Mouse (Mus musculus) forelimb bud, embryonic 11.5 days (tissue): ENCODE measurements around the gene Thoc6.

Source experiments
- DNase-seq: peaks from one replicate; pipeline ENCODE4 v3.0.0-alpha.2; 2012; ENCODE audit warnings: low read depth, low spot score

Gene Thoc6

DNA sequence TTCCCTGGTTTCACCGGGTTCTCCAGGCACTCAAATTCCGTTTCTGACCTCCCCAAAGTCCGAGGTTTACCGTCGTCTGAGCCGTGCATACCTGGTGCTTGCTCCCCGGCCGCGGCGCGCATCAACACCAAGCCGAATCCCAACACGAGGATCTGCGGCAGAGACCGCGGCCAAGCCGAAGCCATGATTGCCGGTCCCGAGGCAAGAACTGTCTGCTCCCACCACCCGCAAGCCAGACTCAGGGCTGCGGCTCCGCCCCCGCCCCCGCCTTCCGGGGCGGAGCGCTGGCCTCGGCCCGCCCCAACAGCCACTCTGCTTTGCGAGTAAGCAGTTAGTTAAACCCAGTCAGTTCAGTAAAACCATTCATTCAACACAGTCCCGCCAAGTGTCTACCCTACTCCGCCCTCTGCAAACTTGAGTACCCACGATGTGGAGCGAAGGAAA is 3.6 kb upstream of the Thoc6 start, which contains the start of gene Tnfrsf12a:
Tnfrsf12a (minus strand) TSS at position 233 of the 444 bp plus-strand sequence.
- DNase-seq: peak; percentile 68

DNA sequence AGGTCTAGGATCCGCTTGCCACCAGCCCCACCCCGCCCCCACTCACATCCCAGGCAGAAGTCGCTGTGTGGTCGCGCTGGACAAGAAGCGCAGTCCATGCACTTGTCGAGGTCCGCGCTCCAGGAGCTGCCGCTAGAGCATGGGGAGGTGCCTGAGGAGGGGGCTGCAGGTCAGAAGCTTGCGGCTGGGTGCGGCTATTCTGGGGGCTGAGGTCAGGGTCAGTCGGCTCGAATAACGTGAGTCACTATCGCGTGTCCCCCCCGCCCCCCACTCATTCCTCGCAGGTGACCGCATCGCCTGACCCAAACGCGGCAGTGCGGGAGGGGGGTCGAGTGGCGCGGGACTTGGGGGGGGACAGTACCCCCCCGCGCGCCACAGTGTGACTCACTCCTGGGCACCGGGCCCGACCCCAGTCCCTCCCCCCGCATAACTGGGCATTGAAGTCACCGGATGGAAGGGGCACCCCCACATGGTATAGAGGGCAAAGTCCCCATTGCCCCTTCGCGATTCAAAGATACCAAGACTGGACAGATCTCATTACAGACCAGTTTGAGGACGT is 2.9 kb upstream of the Thoc6 start:
- no peak for DNase-seq

DNA sequence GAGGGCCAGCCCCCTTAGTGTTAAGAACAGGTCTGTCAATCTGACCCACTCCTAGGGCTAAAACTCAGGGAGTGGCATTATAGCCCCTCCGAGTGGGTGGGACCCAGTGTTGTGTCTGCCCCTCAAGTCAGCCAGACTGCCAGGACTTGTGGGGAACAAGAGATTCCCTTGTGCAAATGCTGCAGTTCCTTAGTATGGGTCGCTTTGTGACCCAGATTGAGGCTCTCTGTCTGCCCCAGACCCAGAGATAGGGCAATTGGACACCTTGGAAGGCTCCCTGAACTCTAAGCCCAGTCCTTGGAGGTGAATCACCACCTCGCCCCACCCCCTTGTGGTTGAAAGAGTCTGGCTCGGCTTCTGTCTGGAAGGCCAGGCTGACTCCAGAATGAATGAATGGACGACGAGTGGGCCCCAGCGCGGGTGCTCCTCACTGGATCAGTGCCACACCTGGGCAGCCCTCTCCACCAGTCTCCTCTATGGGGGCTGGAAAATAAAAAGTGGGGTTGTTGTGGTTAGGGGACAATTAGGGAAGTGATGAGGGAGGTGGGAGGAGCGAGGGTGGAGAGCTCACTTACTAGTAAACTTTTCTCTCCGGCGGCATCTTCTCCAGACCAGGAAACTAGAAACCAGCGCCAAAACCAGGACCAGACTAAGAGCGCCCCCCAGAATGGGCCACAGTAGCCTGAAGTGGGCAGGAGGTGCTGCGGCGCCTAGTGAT is 2.0 kb upstream of the Thoc6 start:
- DNase-seq: no peak

DNA sequence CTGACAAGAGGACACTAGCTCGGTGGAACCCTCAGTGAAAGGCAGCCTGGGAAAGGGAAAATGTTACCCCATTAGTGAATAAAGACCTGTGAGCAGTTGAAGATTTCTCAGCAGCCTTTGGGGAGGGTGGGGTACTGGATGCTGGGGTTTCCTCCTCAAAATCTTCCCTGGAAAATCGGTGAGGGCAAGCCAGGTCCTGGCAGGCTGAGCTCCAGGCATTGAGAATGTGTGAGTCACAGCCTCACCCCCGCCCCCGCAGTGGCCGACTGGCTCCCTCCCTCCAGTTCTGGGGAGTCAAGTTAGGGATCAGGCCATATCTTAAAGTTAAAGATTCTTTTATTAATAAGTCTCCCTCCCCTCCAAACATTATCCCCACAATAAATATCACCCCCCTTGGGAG is 1.4 kb upstream of the Thoc6 start:
- DNase-seq: no peak

DNA sequence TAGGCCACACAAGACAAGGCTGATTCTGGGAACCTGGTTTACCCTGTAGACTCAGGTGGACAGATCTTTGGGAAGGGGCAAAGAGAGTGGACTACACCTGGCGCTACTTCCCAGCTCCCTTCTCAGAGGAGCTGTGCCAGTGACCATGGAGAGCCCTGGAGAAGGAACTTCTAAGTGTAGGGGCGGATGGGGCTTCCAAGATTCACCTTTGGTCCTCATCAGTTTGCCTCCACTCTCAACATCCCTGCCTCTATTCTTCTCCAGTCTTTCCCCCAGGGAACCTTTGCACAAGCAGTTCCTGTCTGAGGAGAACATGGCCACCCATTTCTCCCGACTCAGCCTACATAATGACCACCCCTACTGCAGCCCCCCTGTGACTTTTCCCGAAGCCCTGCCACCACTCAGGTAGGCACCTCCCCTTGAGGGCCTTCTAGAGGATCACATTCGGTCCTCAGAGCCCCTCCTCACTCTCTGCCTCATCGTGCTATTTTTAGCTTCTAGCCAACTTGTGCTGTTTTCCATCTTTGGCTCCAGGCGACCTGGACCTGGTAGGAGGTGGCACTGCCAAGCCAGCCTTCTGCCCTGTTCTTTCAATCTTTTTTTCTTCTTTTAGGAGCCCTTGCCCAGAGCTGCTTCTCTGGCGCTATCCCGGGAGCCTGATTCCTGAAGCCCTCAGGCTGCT is 730 bp upstream of the Thoc6 start:
- DNase-seq: no peak

DNA sequence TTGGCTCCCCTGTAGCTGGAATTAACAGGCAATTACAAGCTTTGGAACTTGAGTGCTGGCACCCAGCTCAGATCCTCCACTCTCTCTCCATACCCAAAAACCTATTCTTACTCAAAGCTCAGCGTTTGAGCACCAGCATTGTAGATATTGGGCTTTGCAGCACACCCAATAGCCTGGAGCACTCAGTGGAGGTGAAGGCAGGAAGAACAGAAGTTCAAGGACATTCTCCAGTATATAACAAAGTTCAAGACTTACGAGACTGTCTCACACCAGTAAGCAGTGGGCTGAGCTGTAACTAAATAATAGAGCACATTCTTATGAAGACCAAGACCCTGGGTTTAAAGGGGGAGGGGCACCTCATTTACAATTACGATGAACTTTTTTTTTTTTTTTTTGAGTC is 921 bp downstream of the Thoc6 start:
- DNase-seq: no peak

DNA sequence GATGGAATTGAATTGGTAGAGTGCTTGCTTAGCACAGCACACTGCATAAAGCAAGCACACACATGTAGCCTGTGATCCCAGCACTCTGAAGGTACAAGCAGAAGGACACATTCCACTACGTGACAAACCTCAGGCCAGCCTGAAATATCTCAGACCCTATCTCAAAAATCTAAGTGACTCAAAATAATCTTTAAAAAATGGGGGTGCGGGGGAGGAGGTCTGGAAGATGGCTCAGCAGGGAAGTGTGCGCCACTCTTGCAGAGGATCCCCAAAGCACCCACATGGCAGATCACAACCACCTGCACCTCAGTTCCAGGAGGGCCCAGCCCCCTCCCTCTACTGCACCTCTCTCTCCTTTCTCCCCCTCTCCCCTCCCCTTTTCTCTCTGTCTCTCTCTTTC is 2.2 kb downstream of the Thoc6 start:
- no peak for DNase-seq

DNA sequence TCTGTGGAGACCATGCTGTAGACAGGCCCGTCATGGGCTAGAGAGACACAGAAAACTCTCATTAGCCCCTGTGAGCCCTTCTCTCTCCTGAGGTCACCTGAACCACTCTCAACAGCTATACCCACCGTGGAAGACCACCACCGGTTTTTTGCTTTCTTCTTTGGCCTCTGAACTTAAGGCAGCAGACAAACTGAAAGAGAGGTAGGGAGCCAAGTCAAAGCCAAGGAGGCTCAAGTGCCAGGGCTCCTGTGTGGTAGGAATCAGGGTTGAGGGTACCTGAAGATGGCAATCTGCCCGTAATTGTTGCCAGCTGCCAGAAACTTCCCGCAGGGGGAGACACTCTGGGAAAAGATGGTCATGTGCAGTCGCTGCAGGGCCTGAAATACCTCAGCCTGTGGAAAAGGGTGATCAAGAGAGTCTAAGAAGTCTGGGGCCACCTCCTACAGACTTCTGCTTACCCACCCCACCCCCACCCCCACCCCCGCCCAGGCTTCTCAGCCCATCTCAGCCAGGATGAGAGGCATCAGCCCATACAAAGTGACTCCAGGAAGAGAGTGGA is 3.1 kb downstream of the Thoc6 start:
- DNase-seq: no peak

DNA sequence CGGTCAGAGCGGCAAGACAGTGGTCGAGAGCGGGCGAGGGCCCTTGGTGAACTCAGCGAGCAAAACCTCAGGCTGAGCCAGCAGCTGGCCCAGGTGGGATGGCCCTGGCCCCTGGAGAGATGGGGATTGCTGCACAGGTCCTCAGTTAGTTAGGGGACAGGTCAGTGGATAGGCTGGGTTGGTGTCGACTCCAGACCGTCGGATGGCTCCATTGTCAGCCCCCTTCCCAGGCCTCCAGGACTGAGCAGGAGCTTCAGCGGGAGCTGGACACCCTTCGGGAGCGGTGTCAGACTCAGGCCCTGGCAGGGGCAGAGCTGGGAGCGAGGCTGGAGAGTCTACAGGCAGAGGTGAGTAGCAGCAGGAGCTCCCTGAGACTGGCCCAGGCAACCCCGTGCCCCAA is 8.2 kb downstream of the Thoc6 start:
- DNase-seq: no peak

DNA sequence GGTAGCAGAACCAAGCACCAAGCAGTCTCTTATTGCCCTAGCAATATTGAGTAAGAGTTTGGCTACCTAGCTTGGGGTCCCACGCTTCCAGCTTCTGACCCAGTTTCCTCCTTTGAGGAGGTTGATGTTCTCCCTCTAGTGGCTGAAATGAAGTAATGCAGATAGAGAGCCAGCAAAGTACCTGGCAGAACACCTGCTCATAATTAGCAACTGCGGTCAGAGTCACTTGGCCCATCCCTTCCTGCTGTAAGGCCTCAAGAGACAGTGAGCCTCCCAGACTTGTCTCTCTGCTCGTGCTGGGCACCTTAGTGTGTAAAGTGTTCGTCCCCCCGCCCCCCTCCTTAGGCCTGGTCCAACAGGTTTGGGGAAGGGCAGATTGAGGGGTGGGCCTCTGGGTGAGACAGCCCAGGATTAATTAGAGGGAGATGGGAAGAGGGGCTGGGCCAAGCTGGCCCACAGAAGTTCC is 9.1 kb downstream of the Thoc6 start:
- peak; percentile 76 for DNase-seq

DNA sequence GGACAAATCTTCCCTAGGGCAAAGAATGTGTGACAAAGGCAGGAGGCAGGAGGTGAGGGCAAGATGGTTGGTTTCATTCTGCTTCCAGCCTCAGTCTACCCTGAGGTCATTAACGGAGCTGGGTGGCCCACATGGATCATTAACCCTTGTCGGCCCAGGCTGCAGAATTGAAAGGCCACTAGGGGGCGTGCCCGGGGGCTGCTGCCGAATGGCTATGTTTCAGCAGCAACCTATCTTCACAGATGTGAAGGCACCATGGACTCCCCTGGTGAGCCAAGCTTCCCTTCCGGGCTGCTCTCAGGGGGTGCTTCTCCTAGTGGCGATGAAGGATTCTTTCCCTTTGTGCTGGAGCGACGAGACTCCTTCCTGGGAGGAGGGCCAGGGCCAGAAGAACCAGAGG is 12.2 kb downstream of the Thoc6 start:
- DNase-seq: no peak

DNA sequence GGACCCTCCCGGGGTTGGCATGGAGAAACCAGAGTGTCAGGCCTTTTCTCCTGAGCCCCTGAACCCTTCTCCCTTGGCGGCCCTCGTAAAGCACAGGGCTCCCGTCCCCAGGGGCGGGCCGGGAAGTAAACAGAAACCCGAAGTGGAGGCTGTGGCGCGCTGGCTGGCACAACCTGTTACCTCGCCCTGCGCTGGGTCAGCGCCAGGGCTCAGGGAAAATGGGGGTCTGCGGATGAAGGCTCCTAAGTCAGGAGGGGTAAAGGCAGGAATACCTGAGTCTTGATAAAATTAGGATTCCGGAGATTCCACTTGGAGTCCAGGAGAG is 12.8 kb downstream of the Thoc6 start:
- DNase-seq: no peak

DNA sequence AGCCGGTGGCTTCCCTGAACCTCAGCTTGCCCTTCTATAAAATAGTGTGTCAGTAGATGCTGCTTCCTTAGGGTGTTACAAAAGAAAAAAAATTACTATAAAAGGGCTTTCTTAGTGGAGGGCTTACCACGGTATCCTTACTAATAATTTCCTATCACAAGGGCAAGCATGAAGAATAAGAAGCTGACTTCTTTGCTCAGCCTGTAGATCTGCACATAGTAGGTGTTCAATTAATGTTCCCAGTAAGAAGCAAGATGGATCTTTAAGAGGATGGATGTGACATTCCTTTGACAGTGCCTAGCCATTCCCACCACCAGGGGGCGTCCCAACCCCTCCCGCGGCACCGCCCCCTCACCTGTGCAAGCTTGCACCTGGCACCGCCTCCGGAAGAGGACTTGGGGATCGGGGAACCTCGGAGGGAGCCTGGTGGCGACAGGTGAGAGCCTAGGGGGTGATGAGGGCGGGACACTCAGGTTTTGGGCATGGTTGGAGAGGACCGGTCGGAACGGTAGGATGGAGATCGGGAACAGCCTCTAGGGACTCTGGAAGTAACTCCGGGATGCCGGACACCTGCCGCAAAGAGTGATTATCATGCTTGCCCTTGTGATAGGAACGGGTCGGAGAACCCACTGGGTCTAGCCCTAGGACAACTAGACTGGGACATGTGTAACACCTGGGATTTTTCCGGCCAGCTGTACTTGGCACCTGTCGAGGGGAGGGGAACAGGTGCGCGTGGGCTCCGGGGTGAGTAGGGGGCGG is 13.4 kb downstream of the Thoc6 start, which contains the start of gene Bicdl2:
Bicdl2 (plus strand) TSS at position 390 of the 759 bp plus-strand sequence.
- DNase-seq: no peak

DNA sequence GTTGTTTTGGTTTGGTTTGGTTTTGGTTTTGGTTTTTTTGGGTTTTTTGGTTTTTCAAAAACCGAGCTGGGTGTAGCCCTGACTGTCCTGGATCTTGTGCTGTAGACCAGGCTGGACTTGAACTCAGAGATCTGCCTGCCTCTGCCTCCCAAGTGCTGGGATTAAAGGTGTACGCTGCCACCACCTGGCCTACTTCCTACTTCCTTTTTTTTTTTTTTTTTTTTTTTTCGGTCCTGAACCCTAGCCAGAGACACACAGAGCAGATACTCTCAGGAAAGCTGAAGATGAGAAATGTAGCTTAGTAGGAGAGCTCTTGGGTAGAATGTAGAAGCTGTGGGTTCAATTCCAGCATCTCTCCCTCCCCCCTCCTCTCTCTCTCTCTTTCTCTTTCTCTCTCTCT is 15.2 kb downstream of the Thoc6 start:
- no peak for DNase-seq

DNA sequence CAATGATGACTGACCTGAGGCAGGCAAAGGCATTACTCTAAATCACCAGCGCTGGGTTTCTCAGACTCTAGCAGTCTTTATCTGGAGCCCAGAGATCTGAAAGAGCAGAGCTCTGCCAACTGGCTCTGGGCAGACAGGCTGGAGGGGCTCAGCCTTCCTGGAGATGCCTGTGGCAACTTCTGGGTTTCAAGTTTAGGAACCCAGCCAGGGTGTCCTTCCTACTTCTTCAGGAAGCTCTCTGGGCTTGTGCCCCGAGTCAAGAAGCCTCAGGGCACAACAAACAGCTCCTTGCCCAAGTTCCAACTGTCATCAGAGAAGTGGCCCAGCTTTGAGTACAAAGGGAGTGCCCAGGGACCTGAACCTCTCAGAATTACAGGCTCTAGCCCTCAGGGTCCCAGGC is 19.3 kb downstream of the Thoc6 start:
- DNase-seq: no peak

DNA sequence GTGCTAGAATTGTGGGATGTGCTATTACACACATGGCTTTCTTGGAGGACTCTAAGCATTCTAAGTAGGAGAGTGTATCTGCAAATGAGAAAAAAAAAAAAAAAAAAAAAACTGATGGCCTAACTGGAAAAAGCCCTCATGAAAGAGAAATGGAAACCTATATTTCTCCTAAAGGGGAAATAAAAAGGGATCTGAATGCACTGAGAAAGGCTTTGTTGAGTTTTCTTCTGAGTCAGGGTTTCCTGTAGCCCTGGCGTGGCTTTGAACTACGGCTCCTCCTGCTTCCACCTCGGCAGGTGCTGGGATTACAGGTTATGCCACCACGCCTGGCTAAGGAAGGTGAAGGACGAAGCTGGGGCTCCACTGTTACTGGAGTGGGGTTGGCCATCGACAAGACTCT is 19.7 kb downstream of the Thoc6 start:
- no peak for DNase-seq

DNA sequence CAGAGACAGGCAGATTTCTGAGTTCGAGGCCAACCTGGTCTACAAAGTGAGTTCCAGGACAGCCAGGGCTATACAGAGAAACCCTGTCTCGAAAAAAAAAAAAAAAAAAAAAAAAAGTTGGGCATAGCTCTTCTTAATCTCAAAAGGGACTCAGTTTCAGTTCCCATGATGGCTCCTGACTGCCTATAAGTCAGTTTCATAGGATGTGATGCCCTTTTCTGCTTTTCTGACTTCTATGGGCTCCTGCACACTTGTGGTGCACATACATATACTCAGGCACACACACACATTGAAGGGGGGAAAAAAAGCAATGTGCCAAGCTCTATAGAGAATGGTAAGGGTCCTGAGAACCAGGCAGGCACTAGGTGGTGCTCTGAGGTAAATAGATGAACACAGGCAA is 20.4 kb downstream of the Thoc6 start:
- no peak for DNase-seq

DNA sequence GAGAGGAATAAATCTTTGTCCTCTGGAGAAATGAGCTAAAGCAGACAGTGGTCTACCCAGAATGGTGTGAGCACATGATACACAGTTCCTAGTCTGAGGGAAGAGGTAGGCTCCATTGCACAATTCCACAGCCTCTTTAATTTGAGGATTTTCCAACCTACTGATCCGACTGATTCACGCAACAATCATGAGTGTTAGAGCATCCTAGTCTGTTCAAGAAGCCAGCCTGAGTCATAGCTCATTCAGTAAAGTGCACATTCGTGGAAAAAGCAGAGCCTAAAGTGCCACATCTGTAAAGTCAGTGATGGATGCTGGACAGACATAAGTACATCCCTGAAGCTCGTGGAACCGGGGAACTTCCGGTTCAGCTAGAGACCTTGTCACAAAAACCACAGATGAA is 22.3 kb downstream of the Thoc6 start:
- no peak for DNase-seq

DNA sequence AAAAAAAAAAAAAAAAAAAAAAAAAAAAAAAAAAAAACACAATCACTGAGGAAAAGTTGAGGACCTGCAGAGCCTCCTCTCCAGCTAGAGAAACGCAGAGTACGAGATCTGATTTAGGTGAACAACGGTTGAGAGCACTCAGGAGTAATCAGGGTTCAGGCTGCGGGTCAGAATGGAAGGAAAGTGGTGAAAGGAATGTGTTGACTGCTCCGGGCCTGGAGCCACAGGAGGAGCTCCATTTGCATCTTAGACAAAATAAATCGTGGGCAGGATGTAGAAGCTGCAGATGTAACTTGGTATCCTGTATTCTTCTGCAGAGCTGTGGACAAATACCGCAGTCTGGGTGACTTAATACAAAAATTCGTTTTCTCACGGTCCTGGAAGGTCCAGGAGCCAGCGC is 27.8 kb downstream of the Thoc6 start:
- DNase-seq: no peak

DNA sequence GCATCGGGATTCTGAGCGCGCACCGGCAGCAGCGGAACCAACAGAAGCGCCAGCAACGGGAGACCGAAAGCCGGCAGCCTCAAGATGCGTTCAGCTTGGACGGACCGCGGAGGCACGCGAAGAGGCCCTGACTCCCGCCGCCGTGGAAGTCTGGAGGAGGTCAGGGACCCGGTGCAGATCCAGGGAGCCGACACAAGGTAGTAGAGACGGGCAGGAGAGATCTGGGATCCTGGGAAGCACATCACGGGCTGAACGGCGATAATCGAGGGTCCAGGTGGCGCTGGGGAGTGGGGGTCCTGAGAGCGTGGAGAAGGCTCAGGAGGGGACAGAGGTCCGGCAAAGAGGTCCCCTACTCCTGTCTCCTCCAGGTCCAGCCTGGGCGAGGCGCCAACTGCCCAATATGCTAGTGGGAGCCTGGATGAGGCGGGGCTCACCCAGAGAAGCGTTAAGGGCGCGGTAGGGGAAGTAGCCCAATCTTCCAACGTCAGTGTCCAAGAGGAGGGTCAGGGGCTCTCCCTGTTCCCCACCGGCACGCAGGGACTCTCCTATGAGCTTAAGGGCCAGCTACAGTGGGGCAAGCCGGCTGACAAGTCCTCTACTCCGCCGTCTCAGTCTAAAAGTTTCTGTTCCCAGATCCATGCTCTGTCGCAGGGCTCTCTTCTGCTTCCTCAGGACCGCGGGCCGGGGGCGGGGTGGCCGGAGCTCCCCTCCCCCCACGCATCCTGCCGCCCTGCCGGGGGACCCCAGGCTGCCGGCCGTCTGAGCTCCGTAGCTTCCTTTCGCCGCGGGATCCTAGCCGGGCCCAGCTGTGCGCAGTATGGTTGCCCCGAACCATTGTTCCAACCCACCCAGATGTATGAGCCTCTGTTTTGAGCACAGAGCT is 28.8 kb downstream of the Thoc6 start, which contains the start of gene Mmp25:
Mmp25 (minus strand) TSS at position 665 of the 883 bp plus-strand sequence.
- no peak for DNase-seq

DNA sequence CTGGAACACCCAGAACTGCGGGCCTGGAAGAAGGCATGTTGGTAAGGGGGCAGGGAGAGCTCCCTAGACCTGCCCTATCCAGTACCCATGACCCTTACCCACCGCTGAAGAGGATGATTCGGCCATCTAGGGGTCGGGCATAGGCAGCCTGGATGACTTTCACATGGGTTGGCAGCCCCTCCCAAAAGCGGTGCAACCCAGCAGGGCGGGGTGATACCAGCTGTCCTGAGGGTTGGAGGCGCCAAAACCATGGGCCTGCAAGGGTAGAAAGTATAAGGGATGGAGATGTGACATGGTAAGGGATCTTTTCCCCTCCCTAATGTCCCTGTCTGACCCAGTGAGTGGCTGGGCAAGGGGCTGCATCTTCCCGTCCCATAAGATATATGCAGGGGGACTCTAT is 42.4 kb downstream of the Thoc6 start:
- DNase-seq: no peak
